Mouse (Mus musculus) embryonic facial prominence, embryonic 11.5 days (tissue): ENCODE measurements around the gene Car4. TPM values are rescaled to one million over a fixed set of nuclear protein-coding genes. Genes with fewer than 3 reads are reported as not detected.

Experiments
- ATAC-seq: fragments of 200-750 bp; cut with Nextera tagmentation; replicated peaks from 2 replicates; pipeline ENCODE4 v1.8.0; 2017; ENCODE audit warnings: low read depth; ENCODE audit not compliant: insufficient number of reproducible peaks, low FRiP score, low TSS enrichment
- DNase-seq: peaks from one replicate; pipeline ENCODE4 v3.0.0-alpha.2; 2015; ENCODE audit warnings: low spot score
- H3K27ac ChIP-seq: fragments of 300-500 bp; sonication (generic); replicated peaks from 2 replicates; pipeline ENCODE4 v1.5.1; 2014; ENCODE audit warnings: mild to moderate bottlenecking, low read depth, low read length, control low read depth
- H3K27me3 ChIP-seq: fragments of 300-500 bp; sonication (generic); 2 replicates; pipeline ENCODE4 v1.6.1; 2014; ENCODE audit warnings: mild to moderate bottlenecking, low read length, moderate library complexity, mixed read lengths; ENCODE audit not compliant: control insufficient read depth, insufficient read depth
- H3K36me3 ChIP-seq: fragments of 300-500 bp; sonication (generic); replicated peaks from 2 replicates; pipeline ENCODE4 v1.6.1; 2014; ENCODE audit warnings: low read depth, mild to moderate bottlenecking, low read length, moderate library complexity, mixed read lengths; ENCODE audit not compliant: control insufficient read depth, insufficient read depth
- H3K4me1 ChIP-seq: fragments of 300-500 bp; sonication (generic); 2 replicates; pipeline ENCODE4 v1.6.1; 2014; ENCODE audit warnings: low read length, mixed read lengths; ENCODE audit not compliant: control insufficient read depth, insufficient read depth
- H3K4me2 ChIP-seq: fragments of 300-500 bp; sonication (generic); 2 replicates; pipeline ENCODE4 v1.6.1; 2014; ENCODE audit warnings: low read depth, mild to moderate bottlenecking, control low read depth, low read length, moderate library complexity
- H3K4me3 ChIP-seq: fragments of 300-500 bp; sonication (generic); 2 replicates; pipeline ENCODE4 v1.5.1; 2014; ENCODE audit warnings: low read depth, low read length, control low read depth
- H3K9ac ChIP-seq: fragments of 300-500 bp; sonication (generic); replicated peaks from 2 replicates; pipeline ENCODE4 v1.6.1; 2014; ENCODE audit warnings: mild to moderate bottlenecking, control low read depth, low read length
- H3K9me3 ChIP-seq: fragments of 300-500 bp; sonication (generic); replicated peaks from 2 replicates; pipeline ENCODE4 v1.6.1; 2016; ENCODE audit warnings: mild to moderate bottlenecking, low read length, inconsistent platforms, mixed read lengths; ENCODE audit not compliant: control insufficient read depth
- WGBS: fragments of 180-500 bp; shearing (Covaris S2); extraction: QIAGEN DNeasy Blood & Tissue Kit; methylation state at CpG from one replicate; pipeline ENCODE4 v1.1.7; 2014; 5-methylcytosine and 5-hydroxymethylcytosine counted together
- polyA plus RNA-seq: library from polyadenylated mRNA; unstranded; fragments of >200 nt; fragmentation: Nextera tagmentation; extraction: Ambion mirVana; gene quantifications from 2 replicates; pipeline ENCODE4 v1.2.1, GENCODE M21; 2014

Car4 gene
- polyA plus RNA-seq, 1 experiment from 2014 or later, result 2.0 TPM

- Histone ChIP-seq H3K9me3 (no peaks in the 10 kb centered on the region), H3K27ac (no peak overlapping the region), H3K36me3 (no peaks in the 10 kb centered on the region), H3K4me2 (no peak overlapping the region), H3K27me3 (peaks cover 4% of the 10 kb centered on the region; the same call in 1 of the 2 replicates), H3K4me1 (no peaks in the 10 kb centered on the region), H3K9ac (no peak overlapping the region), H3K4me3 (no peak overlapping the region)
- WGBS, result 56% methylated on average over 3 of the region's 3 CpGs
- DNase-seq (no peak), ATAC-seq (no peak)
These were observed 11.7 kb upstream of the Car4 start for GRCm38 (mm10) chr11:84945841-84946240.

GRCm38 (mm10) chr11:84947206-84947605 lies 10.4 kb upstream of the Car4 start:
- DNase-seq (no peak), ATAC-seq (no peak)
- no peak overlapping the region for H3K4me2 ChIP-seq
- no peak overlapping the region for H3K9ac ChIP-seq
- no peak overlapping the region for H3K27ac ChIP-seq
- H3K4me3 ChIP-seq, result no peak overlapping the region
- peaks cover 4% of the 10 kb centered on the region; the same call in 1 of the 2 replicates for H3K27me3 ChIP-seq
- no peaks in the 10 kb centered on the region for H3K9me3 ChIP-seq
- H3K36me3 ChIP-seq, result no peaks in the 10 kb centered on the region
- 86% methylated on average over 6 of the region's 6 CpGs for WGBS
- H3K4me1 ChIP-seq, result no peaks in the 10 kb centered on the region

GRCm38 (mm10) chr11:84948114-84948513 lies 9.5 kb upstream of the Car4 start:
- peaks cover 2% of the 10 kb centered on the region; the same call in 1 of the 2 replicates for H3K27me3 ChIP-seq
- DNase-seq (no peak), ATAC-seq (no peak)
- H3K36me3 ChIP-seq, result no peaks in the 10 kb centered on the region
- no peak overlapping the region for H3K4me3 ChIP-seq
- no peak overlapping the region for H3K4me2 ChIP-seq
- H3K9ac ChIP-seq, result no peak overlapping the region
- H3K4me1 ChIP-seq, result no peaks in the 10 kb centered on the region
- H3K27ac ChIP-seq, result no peak overlapping the region
- H3K9me3 ChIP-seq, result no peaks in the 10 kb centered on the region
- WGBS, result 45% methylated on average over 3 of the region's 3 CpGs

GRCm38 (mm10) chr11:84948526-84948925 lies 9.1 kb upstream of the Car4 start:
- no peak for ATAC-seq
- H3K9ac ChIP-seq, result no peak overlapping the region
- WGBS, result 47% methylated on average over 3 of the region's 3 CpGs

GRCm38 (mm10) chr11:84952611-84953010 lies 5.0 kb upstream of the Car4 start:
- no peak overlapping the region for H3K9ac ChIP-seq
- no peaks in the 10 kb centered on the region for H3K4me1 ChIP-seq
- ATAC-seq, result no peak
- WGBS, result 53% methylated on average over 2 of the region's 2 CpGs
- no peaks in the 10 kb centered on the region for H3K9me3 ChIP-seq
- H3K4me2 ChIP-seq, result no peak overlapping the region
- H3K27me3 ChIP-seq, result peaks cover 13% of the 10 kb centered on the region
- no peak overlapping the region for H3K27ac ChIP-seq
- DNase-seq, result no peak
- no peak overlapping the region for H3K4me3 ChIP-seq
- H3K36me3 ChIP-seq, result no peaks in the 10 kb centered on the region

More at GRCm38 (mm10) chr11:84948526-84948925, 9.1 kb upstream of the Car4 start:
- no peaks in the 10 kb centered on the region for H3K9me3 ChIP-seq
- H3K36me3 ChIP-seq, result no peaks in the 10 kb centered on the region
- H3K27me3 ChIP-seq, result peaks cover 2% of the 10 kb centered on the region; the same call in 1 of the 2 replicates
- H3K4me2 ChIP-seq, result no peak overlapping the region
- no peaks in the 10 kb centered on the region for H3K4me1 ChIP-seq
- no peak overlapping the region for H3K27ac ChIP-seq
- no peak overlapping the region for H3K4me3 ChIP-seq
- no peak for DNase-seq

GRCm38 (mm10) chr11:84956400-84956799 lies 1.2 kb upstream of the Car4 start:
- peaks cover 31% of the 10 kb centered on the region for H3K27me3 ChIP-seq

GRCm38 (mm10) chr11:84957171-84957570 lies 415 bp upstream of the Car4 start:
- peaks cover 3% of the 10 kb centered on the region; the same call in 1 of the 2 replicates for H3K4me1 ChIP-seq
- no peak for DNase-seq
- H3K27ac ChIP-seq, result no peak overlapping the region
- no peaks in the 10 kb centered on the region for H3K36me3 ChIP-seq
- no peak for ATAC-seq
- H3K4me2 ChIP-seq, result peak overlapping the region; percentile 13; the same call in 1 of the 2 replicates
- no peak overlapping the region for H3K9ac ChIP-seq
- 10% methylated on average over 15 of the region's 15 CpGs for WGBS
- H3K4me3 ChIP-seq, result no peak overlapping the region; the same call in 1 of the 2 replicates
- H3K27me3 ChIP-seq, result peaks cover 31% of the 10 kb centered on the region
- H3K9me3 ChIP-seq, result no peaks in the 10 kb centered on the region

More at GRCm38 (mm10) chr11:84956400-84956799, 1.2 kb upstream of the Car4 start:
- 25% methylated on average over 5 of the region's 5 CpGs for WGBS
- Histone ChIP-seq H3K4me3 (no peak overlapping the region), H3K27ac (no peak overlapping the region), H3K4me1 (peaks cover 3% of the 10 kb centered on the region; the same call in 1 of the 2 replicates), H3K36me3 (no peaks in the 10 kb centered on the region), H3K9me3 (no peaks in the 10 kb centered on the region), H3K9ac (no peak overlapping the region), H3K4me2 (no peak overlapping the region)
- ATAC-seq (no peak), DNase-seq (no peak)

- ATAC-seq, result no peak
- H3K27me3 ChIP-seq, result peaks cover 31% of the 10 kb centered on the region
- WGBS, result under 1% methylated on average over 11 of the region's 11 CpGs
- DNase-seq, result no peak
- H3K9ac ChIP-seq, result no peak overlapping the region
- H3K36me3 ChIP-seq, result no peaks in the 10 kb centered on the region
- no peaks in the 10 kb centered on the region for H3K9me3 ChIP-seq
- H3K4me3 ChIP-seq, result no peak overlapping the region
- H3K4me1 ChIP-seq, result peaks cover 3% of the 10 kb centered on the region; the same call in 1 of the 2 replicates
- no peak overlapping the region for H3K27ac ChIP-seq
- peak overlapping the region; percentile 42; the same call in 1 of the 2 replicates for H3K4me2 ChIP-seq
These were observed 665 bp downstream of the Car4 start for GRCm38 (mm10) chr11:84958271-84958630.
